Mouse (Mus musculus) urinary bladder, postnatal 4 days (tissue): ENCODE results near the gene Irf2bp2.

Experiments used
- DNase-seq, 2 experiments: peaks; one replicate each; pipeline ENCODE4 v3.0.0; 2021 to 2022; ENCODE audit warnings: low spot score in 2 of 2

Gene Irf2bp2

DNA sequence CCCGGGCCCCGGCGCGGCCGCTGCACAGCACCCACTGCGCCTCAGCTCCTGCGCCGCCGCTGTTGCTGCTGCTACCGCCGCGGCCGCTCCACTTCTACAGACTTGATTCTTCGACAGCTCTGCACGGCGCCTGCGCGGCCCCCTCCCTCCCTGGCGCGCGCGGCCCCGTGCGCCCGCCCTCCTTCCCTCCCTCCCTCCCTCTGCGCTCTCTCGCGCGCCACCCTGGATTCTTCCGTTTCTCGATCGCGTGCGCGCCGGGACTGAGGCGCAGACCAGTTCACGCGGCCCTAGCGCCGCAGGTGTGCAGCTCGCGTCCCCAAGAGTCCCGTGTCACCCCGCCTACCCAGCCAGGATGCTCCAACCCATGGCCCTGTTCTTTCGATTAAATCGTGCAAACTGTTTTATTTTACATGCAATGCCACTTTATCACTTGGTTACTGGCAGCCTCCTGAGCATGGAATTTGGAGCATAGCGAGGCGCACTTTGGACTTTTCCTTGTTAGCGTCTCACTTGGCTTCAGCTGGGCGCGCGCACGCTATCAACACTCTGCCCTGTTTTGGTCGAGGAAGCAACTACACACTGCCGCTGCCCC is at the start of gene Irf2bp2:
Irf2bp2 (minus strand) TSS at position 98 of the 592 bp plus-strand sequence.
- peak; percentile 86 to 89 for DNase-seq

DNA sequence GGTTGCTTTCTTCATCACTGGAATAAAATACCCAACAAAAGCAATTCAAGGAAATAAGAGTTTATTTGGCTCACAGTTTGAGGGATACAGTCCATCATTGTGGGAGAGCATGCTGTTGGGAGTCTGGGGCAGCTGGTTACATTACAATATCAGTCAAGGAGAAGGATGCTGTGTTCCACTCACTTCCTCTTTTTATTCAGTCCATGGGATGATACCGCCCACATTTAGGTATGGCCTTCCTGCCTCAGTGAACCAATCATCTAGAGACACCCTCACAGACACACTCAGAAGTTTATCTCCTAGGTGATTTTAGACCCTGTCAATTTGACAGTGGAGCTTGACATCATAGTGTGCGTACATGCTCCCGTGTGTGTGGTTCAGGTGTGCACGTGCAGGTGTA is 48.9 kb upstream of the Irf2bp2 start:
- DNase-seq, result no peak

DNA sequence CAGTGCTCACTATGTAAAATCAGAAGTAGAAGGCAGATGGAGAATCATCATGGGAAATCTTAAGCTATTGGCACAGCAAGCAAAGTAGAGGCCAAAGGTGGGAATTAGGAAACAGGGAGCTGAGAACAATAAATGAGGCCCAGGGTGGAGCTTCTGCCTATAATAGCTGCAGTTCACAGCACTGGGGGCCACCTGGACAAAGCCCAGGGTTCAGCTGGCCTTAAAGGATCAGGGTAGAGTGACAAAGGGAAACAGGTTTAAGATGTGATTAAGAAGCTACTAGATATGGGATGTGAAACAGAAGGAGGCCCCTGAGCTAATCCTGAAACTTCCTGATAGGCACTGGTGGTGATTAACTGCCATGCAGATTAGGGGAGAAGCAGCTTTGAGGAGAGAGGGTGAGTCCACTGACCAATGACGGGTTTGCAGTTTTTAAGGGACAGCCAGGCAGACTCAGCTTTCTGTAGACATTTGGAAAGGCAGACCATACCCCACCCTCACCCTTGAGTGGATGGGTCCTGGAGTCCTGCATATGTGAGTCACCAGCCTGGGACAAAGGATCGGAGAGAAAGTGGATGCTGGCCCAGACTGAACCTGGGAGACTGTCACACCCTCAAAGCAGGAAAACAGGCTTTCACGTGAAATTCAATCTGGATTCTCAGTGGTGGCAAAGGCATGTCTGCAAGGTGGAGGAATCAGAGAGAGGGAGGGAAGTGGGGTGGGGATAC is 47.9 kb upstream of the Irf2bp2 start:
- no peak for DNase-seq

DNA sequence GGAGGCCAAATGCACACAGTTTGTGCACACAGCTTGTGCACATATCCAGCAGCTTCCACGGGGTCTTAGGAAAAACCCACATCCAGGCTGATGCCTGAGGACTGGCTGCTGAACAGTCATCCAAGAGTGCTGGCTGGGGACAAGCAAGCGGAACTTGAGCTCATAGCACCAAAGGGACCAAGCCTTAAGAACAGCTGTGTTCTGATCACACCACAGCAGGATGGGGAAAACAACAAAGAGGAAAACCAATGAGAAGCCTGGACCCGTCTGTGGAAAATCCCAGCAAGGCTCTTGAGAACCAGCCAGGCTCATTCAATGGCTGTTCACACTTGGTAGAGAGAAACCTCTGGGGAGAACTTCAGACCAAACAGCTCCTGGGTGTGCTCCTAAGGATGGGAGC is 45.4 kb upstream of the Irf2bp2 start:
- DNase-seq, result no peak

DNA sequence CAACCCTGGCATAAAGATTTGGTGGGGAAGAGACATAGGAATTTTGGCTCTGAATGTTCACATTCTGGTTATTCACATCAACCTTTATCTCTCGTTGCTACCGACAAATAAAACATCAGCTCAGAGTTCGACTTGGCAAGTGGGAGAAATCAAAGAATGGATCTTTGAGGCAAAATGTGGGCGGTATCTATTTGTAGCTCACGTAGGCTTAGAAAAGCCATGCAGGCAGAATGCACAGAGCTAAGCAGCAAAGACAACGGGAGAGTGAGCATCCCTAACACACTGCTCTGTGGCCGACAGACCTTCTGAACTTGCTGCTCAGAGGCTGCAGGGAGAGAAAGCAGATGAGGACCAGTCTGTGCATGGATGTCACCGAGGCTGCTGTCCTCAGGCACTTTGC is 44.2 kb upstream of the Irf2bp2 start:
- no peak for DNase-seq

DNA sequence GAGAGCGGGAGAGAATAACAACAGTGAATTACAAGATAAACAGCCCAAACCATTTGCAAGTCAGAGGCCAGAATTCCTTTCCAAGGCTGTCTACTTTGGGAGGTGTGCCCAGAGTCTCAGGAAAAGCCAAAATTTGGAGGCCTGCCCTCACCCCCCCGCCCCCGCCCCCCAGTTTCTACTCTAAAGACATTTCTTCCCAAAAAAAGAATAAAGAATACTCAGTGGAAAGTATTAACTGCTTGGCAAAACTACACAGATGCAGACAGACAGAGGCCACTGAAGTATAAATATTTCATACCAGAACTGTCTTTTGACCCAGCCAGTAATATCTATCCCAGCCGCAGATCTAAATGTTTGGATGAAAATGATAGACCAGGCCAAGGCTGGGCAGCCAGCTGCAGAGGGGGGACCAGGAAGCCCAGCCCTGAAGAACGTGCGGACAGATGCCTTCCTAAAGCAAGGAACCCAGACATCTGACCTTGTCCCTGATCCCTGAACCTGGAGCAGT is 40.8 kb upstream of the Irf2bp2 start:
- peak in 1 of 2 experiments; percentile 32 for DNase-seq

DNA sequence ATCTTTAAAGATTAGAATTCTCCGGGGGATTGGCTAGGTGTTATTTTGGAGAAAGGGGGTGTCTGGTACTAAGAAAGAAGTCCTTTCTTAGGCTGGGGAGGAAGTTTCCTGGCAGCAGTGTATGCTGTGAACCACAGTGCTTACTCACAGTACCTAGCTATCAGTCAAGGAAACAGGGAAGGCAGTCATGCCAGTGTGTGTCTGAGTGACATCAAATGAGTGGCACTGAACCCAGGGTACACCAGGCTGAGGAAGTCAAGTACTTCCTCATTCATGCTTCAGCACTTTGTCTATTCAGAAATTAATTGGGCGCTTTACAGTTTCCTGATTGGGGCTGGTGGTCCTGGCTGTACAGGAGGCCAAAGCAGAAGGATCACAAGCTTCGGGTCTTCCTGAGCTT is 34.8 kb upstream of the Irf2bp2 start:
- DNase-seq, result no peak

DNA sequence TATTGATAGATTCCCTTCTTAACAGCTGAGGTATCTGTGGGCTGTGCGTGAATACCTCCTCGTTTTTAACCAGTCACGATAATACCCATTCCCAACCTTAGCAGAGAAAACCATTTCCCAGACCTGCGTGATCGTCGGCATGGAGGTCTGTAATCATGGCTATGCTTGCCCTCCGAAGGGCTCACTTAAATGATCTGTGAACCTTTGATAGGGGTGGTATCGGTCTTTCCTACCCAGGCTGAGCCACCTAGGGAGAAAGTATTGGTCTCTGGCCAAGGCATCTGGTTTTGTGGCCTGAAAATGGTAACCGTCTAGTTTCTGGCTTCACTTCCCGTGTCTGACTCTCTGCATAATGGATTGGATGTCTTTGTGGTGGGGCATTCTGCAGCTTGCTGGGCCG is 32.6 kb upstream of the Irf2bp2 start:
- no peak for DNase-seq

DNA sequence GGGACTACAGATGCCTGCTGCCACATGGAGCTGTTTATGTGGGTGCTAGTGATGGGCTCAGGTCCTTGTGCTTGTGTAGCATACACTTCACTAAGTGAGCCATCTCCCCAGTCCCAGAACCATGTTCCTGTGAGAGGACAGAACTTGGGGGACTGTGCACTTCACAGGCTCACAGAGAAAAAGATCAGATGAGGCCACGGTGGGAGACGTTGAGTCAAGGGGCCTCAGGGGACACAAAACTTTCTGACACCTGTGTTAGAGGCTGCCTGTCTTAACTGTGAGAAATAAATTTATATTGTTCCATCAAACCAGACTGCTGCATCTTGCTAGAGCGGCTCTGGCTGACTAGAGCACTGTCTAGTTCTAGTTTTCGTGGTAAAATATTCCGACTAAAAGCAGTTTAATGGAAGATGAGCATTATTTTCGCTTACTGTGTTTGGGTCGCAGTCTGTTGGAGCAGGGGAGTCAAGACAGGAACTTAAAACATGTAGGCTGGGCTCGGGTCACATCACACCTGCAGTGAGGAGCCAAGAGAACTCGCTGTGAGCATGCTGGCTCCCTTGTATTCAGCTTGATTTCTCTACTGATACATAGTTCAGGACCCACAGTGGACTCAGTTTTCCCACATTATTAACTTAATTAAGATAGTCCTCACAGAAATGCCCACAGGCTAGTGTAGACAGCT is 28.5 kb upstream of the Irf2bp2 start:
- no peak for DNase-seq

DNA sequence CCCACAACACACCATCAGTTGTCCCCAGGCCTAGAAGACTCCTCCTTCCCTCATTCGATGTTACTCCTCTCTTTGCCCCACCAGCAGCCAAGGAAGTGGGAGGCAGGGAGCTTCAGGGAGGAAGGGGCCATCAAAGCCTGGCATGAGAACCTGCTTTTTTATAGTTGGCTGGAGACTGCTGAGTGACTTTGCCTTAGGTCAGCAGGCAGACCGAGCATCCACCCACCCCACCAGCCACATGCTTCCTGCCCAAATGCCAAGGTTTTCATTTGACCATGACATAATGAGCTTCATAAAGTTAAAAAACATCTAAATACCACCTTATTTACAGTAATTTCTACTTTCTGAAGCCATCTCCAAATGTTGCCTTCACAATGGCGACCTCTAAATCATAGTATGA is 26.9 kb upstream of the Irf2bp2 start:
- no peak for DNase-seq

DNA sequence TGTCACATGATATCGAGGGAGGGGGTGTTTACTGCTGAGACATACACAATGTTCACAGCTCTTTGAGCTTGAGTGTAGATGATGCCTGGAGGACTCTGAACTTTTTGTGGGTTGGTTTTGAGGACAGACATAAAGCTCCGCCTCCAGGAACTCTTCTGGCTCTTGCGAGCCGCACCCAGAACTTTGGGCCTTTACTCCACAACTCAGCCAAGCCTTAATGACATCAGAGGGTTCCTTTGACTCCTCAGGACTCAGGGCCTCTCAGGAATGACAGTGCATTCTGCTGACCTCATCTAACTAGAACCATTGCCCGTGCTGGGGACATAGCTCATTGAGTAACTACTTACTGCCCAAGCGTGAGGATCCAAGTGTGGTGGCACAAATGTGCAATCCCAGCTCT is 25.7 kb upstream of the Irf2bp2 start:
- no peak for DNase-seq

DNA sequence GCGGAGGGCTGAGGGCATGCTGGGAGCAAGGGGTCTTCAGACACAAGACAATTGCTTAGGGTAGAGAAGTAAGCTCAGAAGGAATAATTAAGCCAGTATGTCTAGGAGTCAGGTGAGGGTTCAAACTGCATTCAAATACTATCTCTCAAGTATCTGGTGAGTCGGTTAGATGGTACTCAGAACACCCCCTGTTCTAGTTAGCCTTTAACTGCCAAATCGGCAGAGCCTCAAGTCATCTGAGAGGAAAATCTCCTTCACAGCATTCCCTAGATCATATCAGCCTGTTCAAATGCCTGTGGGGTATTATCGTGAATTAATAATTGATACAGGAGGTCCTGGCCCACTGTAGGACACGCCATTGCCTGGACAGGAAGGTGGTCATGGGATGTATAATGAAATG is 23.9 kb upstream of the Irf2bp2 start:
- DNase-seq, result no peak

DNA sequence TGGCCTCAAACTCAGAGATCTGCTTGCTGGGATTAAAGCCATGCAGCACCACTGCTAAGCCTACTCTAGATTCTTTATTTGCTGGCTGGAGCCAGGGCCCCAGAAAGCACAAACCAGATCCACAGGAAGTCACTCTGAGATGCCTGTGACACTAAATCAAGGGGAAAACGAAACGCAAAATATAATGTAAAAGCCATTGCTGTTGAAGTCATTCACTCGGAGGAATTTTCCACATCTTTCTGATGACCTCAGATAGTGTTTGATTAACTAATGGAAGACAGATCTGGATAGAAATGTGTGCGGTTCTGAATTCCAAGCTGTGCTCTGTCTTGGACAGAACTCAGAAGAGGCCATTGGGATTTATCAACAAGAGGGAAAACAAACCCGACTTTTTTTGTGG is 22.9 kb upstream of the Irf2bp2 start:
- DNase-seq, result no peak

DNA sequence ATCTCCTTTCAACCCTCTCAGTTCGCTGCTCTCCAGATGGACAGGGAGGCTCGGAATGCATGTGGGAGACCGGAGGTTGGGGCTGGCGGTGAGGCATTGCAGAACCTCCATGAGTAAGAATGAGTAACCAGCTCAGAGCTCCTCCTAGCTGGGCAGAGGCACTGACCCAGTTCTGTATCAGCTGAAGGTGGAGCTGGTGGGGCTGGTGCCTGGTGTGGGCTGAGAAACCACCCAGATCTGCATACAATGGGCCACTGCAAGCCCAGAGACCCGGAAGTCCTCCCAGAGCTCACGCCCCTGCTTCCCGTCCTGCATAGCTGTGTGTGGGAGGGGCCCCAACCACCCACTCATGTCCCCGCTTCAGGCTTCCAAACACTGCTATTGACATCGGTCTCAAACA is 22.0 kb upstream of the Irf2bp2 start:
- DNase-seq, result peak; percentile 55 to 68

DNA sequence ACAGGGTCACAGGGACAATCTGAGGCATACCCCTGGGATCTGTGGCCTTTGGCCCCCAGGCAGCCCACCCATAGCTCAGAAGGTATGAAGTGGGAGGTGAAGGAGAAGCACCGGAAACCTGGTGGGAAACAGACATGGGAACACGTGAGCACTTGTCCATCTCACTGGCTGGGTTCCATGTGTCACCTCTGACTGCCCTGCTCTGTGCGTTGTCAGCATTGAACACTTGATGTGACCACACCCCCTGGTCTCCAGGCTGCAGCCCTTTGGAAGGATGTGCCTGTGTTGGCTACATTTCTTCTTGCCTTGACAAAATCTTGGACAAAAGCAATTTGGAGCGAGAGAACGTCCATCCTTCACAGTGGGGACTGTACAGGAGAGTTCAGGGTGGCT is 20.9 kb upstream of the Irf2bp2 start:
- DNase-seq, result no peak

DNA sequence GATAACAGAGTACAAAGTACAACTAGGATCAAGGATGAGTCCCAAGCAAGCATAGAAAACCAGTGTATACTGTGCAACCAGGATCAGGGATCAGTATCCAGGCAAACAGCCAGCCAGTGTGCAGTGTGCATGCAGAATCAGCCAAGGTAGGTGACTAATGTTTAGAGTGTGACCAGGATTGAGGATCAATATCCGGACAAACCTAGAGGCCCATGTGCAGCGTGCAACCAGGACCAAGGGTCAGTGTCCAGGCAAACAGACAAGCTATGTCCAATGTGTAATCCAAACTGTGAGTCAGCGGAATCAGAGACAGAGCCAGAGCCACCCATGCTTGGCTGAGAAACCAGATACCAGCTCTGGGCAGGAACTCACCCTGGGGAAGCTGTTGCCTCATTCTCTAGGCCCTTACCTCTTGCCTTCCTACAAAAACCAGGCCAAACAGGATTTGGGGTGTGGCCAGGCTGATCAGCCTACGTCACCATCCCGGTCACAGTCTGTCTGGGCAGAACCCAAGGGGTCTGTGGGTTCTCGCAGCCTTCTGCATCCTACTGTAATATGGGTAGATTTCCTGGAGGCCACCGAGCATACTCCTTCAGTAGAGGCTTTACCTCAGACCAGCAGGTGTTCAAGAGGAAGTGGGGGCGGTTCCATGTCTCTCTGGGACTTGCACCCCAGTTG is 20.4 kb upstream of the Irf2bp2 start:
- DNase-seq, result peak; percentile 26 to 57

DNA sequence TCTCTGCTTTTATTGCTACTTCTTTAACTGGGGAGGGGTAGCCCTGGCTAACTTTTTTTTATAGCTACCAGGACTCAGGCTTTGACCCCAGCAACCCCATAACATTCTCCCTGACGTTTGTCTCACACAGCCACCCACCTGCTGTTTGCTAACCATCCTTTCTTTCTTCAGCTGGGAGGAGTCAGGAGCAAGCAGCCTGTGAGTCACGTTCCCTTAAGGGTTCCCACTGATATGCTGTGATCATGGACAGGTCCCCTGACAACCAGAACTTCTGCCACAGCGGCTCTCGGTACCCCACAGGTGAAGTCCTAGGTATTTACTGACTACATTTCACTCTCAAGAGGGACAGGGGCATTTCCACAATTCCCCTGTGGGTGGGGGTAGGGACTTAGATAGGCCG is 19.4 kb upstream of the Irf2bp2 start:
- DNase-seq, result no peak

DNA sequence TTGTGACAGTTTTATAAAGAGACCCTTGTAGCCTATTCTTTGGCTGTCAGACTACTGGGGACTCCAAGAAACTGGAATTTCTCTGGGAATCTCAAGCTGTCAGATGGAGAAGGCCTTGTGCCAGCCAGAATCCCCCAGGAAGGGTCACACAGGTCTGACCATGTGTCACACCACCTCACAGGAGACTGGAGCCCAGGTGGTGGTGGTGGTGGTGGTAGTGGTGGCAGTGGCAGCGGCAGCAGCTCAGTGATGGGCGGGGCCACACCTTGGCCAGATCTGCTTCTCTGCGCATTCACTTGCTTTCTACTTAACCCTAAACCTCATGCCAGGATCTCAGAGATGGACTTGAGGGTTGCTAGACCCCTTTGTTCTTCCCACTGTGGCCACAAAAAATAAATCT is 19.0 kb upstream of the Irf2bp2 start:
- no peak for DNase-seq

DNA sequence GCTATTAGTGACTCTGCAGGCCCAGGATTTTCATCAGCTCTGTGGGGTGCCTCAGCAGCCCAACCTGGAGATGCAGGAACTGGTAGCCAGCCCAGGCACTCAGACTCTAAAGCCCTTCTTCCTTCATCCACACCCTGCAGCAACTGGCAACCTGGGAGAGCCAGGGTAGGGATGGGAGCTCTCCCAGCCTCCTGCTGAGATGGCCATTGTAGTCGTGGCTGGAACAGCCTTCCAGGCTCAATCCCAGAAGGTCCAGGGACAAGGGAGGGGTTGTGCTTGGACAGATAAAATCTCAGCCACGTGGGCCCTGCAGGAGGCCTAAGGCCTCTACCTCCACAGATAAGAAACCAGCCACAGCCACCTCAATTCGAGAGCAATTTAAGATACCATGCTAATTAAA is 16.9 kb upstream of the Irf2bp2 start:
- DNase-seq, result no peak

DNA sequence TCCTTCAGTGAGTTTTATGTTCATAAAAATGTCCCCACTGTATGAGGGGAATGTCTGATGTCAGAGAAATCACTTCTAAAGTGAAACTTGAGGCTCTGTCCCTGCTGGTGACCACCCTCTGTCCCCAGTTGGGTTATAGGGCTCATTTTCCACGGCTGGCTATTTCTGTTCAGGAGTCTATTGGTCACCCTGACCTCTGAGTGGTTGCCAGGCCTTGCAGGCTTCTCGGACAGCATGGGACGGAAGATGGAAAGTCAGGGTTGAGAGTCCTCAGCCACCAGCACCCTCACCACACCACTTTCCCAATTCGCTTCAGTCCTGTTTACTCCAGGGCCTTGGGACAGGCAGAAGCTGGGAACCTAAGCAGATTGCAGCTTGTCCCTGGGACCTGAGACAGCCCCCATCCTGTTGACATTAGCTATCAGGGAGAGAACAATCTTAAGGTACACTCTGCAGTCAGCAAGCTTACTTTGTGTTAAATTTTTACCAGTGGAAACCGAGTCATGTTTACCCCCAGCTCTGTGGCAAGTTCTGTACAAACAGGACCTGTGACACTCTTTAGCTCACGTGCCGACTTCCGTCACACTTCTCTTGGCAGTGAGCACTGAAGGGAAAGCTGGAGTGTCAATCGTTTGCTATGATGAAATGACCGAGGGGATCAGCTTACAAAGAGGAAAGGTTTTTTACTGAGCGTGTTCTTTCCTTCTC is 15.9 kb upstream of the Irf2bp2 start:
- no peak for DNase-seq

DNA sequence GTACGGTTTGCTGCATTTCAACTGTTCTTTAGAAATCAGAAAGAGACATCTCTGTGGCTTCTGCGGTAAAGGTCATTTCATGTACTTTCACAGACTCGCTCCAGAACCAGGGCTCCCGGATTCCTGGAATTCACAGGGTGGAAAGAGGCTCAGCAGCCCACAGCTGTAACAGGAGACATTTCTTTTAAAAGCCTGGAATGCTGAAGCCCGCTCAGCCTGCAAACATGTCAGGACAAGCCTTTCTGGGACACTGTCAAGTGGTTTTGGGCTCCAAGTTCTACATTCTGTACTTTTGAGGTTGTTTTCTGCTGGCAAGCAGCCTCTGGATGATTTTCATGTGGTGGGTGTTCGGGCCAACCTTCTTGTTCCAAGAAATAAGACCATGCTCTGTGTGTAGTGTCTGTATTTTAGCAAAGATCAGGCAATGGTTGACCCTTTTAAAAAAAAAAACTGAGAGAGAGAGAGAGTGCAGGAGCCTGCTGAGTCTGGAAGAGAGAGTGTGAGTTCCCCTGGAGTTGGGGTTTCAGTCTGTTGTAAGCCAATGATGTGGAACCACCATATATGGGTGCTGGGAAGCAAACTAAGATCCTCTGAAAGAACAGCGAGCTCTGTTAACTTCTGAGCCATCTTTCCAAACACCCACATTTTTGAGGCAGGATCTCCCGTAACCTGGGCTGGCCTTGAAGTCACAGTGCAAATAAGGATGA is 9.6 kb upstream of the Irf2bp2 start:
- DNase-seq, result peak in 1 of 2 experiments; percentile 63
